ENCODE assay signal across 18 mouse cellular contexts in the genomic region with DNA sequence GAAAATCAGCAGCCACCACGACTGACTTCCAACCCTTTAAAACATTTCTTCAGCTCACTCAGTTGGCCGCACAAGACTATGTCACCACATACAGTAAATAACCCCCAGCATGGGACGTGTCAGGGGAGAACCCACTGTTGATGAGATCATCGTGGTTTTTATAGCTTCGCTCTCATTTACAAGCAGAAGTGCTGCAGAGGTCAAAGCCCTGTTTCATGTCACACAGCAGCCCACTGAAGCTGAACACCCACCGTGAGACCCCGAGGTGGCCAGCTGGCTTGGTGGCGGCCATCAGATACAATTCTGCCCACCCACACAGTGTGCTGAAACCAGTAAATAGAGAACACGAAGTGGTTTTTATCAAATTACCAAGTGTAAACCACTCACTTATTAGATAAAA.
DNase-seq lines count a peak whose midpoint lies in the region; ATAC-seq lines count a peak whose summit lies in the region.
"Had no signal": no experiment of that assay in that cellular context is flagged by ENCODE, and none has a peak within 500 bp of the region (broad histone marks: within the 10 kb centered on the region; RNA-seq: fewer than 3 reads in every experiment).

No protein-coding gene starts in this region.

- H3K4me2 ChIP-seq in kidney, embryonic 14.5 days (replicated peaks; ENCODE audit: low read depth, low read length), result no peak overlapping the region
- no peak overlapping the region for H3K4me2 ChIP-seq in neural tube, embryonic 14.5 days (ENCODE audit: low read depth, low read length)
- no peak overlapping the region for H3K4me2 ChIP-seq in neural tube, embryonic 15.5 days
- no peak overlapping the region for H3K4me2 ChIP-seq in stomach, embryonic 16.5 days (ENCODE audit: low read depth, low read length)
- H3K4me2 ChIP-seq: hindbrain, embryonic 12.5 days; liver, embryonic 15.5 days had no signal

- no peak overlapping the region for H3K9ac ChIP-seq in kidney, embryonic 14.5 days (ENCODE audit: low read depth, low read length)
- no peak overlapping the region for H3K9ac ChIP-seq in neural tube, embryonic 14.5 days (replicated peaks; ENCODE audit: low read depth, low read length)
- H3K9ac ChIP-seq in neural tube, embryonic 15.5 days (replicated peaks), result no peak overlapping the region
- no peak overlapping the region for H3K9ac ChIP-seq in stomach, embryonic 16.5 days (ENCODE audit: low read length)
- H3K9ac ChIP-seq: hindbrain, embryonic 12.5 days; liver, embryonic 15.5 days had no signal

- H3K27me3 ChIP-seq in kidney, embryonic 14.5 days (ENCODE audit: control insufficient read depth, insufficient read depth, low read length), result no peaks in the 10 kb centered on the region
- H3K27me3 ChIP-seq in neural tube, embryonic 14.5 days (ENCODE audit: control insufficient read depth, insufficient read depth, low read length), result no peaks in the 10 kb centered on the region
- no peaks in the 10 kb centered on the region for H3K27me3 ChIP-seq in neural tube, embryonic 15.5 days (replicated peaks)
- H3K27me3 ChIP-seq in stomach, embryonic 16.5 days (ENCODE audit: control insufficient read depth, insufficient read depth, low read length), result no peaks in the 10 kb centered on the region
- H3K27me3 ChIP-seq: hindbrain, embryonic 12.5 days; liver, embryonic 15.5 days had no signal

- ATAC-seq in kidney, embryonic 14.5 days (ENCODE audit: low FRiP score, low TSS enrichment), result peak; percentile 93
- peak; percentile 44; the same call in 1 of the 2 replicates for ATAC-seq in neural tube, embryonic 14.5 days (ENCODE audit: low read depth)
- no peak for ATAC-seq in neural tube, embryonic 15.5 days (ENCODE audit: low FRiP score)
- ATAC-seq in stomach, embryonic 16.5 days (ENCODE audit: insufficient read depth, low FRiP score), result peak; percentile 37; the same call in 1 of the 2 replicates
- ATAC-seq: forebrain, embryonic 16.5 days had no signal

- no peak overlapping the region for H3K27ac ChIP-seq in kidney, embryonic 14.5 days (ENCODE audit: low read depth, low read length)
- no peak overlapping the region for H3K27ac ChIP-seq in neural tube, embryonic 14.5 days (ENCODE audit: low read depth, low read length)
- H3K27ac ChIP-seq in neural tube, embryonic 15.5 days (replicated peaks), result no peak overlapping the region
- no peak overlapping the region for H3K27ac ChIP-seq in stomach, embryonic 16.5 days (ENCODE audit: low read length)
- H3K27ac ChIP-seq: hindbrain, embryonic 12.5 days; liver, embryonic 15.5 days had no signal

- WGBS in kidney, embryonic 14.5 days, result 15% methylated on average over 9 of the region's 9 CpGs
- 39% methylated on average over 9 of the region's 9 CpGs for WGBS in neural tube, embryonic 14.5 days
- WGBS in neural tube, embryonic 15.5 days, result 47% methylated on average over 9 of the region's 9 CpGs
- WGBS in stomach, embryonic 16.5 days, result 37% methylated on average over 9 of the region's 9 CpGs

- H3K4me3 ChIP-seq in kidney, embryonic 14.5 days (ENCODE audit: low read length), result no peak overlapping the region
- no peak overlapping the region for H3K4me3 ChIP-seq in neural tube, embryonic 14.5 days (ENCODE audit: low read depth, low read length)
- no peak overlapping the region for H3K4me3 ChIP-seq in neural tube, embryonic 15.5 days (replicated peaks)
- H3K4me3 ChIP-seq in stomach, embryonic 16.5 days (replicated peaks; ENCODE audit: low read length), result no peak overlapping the region
- H3K4me3 ChIP-seq: hindbrain, embryonic 12.5 days; liver, embryonic 15.5 days had no signal

- H3K9me3 ChIP-seq in kidney, embryonic 14.5 days (ENCODE audit: control insufficient read depth, low read length), result no peaks in the 10 kb centered on the region
- H3K9me3 ChIP-seq in neural tube, embryonic 14.5 days (ENCODE audit: control insufficient read depth, low read length), result no peaks in the 10 kb centered on the region
- H3K9me3 ChIP-seq in neural tube, embryonic 15.5 days (replicated peaks), result no peaks in the 10 kb centered on the region
- no peaks in the 10 kb centered on the region for H3K9me3 ChIP-seq in stomach, embryonic 16.5 days (replicated peaks; ENCODE audit: control insufficient read depth, low read length)
- H3K9me3 ChIP-seq: hindbrain, embryonic 12.5 days; liver, embryonic 15.5 days had no signal

- no peaks in the 10 kb centered on the region for H3K4me1 ChIP-seq in kidney, embryonic 14.5 days (ENCODE audit: control insufficient read depth, insufficient read depth, low read length)
- H3K4me1 ChIP-seq in neural tube, embryonic 14.5 days (ENCODE audit: control insufficient read depth, insufficient read depth, low read length), result no peaks in the 10 kb centered on the region
- H3K4me1 ChIP-seq in neural tube, embryonic 15.5 days, result no peaks in the 10 kb centered on the region
- no peaks in the 10 kb centered on the region for H3K4me1 ChIP-seq in stomach, embryonic 16.5 days (ENCODE audit: control insufficient read depth, insufficient read depth, low read length)
- H3K4me1 ChIP-seq: hindbrain, embryonic 12.5 days; liver, embryonic 15.5 days had no signal

- intact Hi-C loops in gastrocnemius, postnatal 14 days (cut with DNase I; ENCODE audit: low total_unique reads), result loop anchor here (10.0 kb wide), 1 partner anchor 424 kb away; no protein-coding TSS in a partner anchor

- H3K36me3 ChIP-seq in kidney, embryonic 14.5 days (ENCODE audit: control insufficient read depth, insufficient read depth, low read length), result no peaks in the 10 kb centered on the region
- no peaks in the 10 kb centered on the region for H3K36me3 ChIP-seq in neural tube, embryonic 14.5 days (ENCODE audit: control insufficient read depth, insufficient read depth, low read length)
- H3K36me3 ChIP-seq in neural tube, embryonic 15.5 days, result no peaks in the 10 kb centered on the region
- H3K36me3 ChIP-seq in stomach, embryonic 16.5 days (ENCODE audit: control insufficient read depth, insufficient read depth, low read length), result no peaks in the 10 kb centered on the region
- H3K36me3 ChIP-seq: hindbrain, embryonic 12.5 days; liver, embryonic 15.5 days had no signal

- no peak for DNase-seq in kidney, adult 9 months
- DNase-seq in forelimb bud, embryonic 11.5 days (ENCODE audit: low read depth, low spot score), result peak; percentile 58
- DNase-seq in gastrocnemius, adult 18-20 months (ENCODE audit: low spot score), result no peak
- DNase-seq in gastrocnemius, postnatal 14 days, result no peak
- DNase-seq: adrenal gland, adult 8-10 months; cerebellum, adult 2 months; gastrocnemius, postnatal 25 days; kidney, postnatal 14 days; lung, postnatal 36 days; midbrain, embryonic 14.5 days; thymus, postnatal 14 days had no signal
